Mouse (Mus musculus): Measurements from ENCODE around the gene Farp2. TPM values are rescaled to one million over a fixed set of nuclear protein-coding genes. Genes with fewer than 3 reads are reported as not detected.
A peak's percentile ranks its signal among the peaks of the same experiment; 100 is the strongest.

The Farp2 gene
- polyA plus RNA-seq, 1 experiment from 2014 or later = 1.5 TPM

DNA sequence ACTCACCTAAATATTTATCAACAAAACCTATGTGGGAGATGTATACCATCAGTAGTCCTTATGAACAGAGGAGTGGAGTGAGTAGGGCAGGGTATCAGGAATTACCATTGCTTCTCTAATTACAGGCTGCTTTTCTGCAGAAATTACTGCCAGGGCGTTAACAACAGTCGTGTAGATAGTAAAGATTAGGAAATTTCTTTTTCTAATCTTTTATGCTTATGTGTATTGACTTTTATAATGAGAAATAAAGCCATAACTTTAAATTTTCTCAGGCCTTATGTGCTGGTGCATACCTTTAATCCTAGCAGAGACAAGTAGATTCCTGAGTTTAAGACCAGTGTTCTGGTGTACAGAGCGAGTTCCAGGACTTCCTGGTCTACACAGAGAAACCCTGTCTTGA, 52.9 kb downstream of the Farp2 start:
- no peak overlapping the region for H3K9ac ChIP-seq
- H3K36me3 ChIP-seq = no peaks in the 10 kb centered on the region
- WGBS (ENCODE audit: insufficient replicate concordance) = 57% methylated on average over 3 of the region's 3 CpGs
- no peak overlapping the region for H3K4me3 ChIP-seq
- H3K4me1 ChIP-seq = peaks cover 7% of the 10 kb centered on the region
- no peak for ATAC-seq
- no peaks in the 10 kb centered on the region for H3K9me3 ChIP-seq (replicated peaks)
- H3K27me3 ChIP-seq (replicated peaks) = no peaks in the 10 kb centered on the region
- H3K4me2 ChIP-seq = no peak overlapping the region
- H3K27ac ChIP-seq = no peak overlapping the region

DNA sequence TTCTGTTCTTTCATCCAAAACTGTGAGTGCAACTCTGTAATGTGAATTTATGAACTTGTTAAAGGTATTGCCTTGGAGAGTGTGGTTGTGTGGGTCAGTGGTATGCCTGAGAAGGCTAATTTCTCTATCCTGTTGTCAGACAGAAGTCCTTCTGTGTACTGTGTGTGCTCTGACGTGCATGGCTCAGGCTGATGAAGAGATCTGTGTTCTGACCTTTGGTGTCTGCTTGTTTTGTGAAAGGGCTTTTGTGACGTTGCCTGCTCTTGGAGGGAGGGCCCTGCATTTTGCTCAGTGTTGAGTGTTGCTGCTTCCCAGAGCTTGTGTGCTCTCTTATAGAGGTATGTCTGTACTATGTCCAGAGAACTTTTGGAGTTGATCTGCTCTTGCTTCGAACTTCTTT, 55.1 kb downstream of the Farp2 start:
- no peak overlapping the region for H3K4me3 ChIP-seq
- no peak overlapping the region for H3K27ac ChIP-seq
- H3K36me3 ChIP-seq = 0 out of 2 replicates have a peak, but pooled peaks cover 8% of the 10 kb centered on the region
- WGBS (ENCODE audit: insufficient replicate concordance) = 49% methylated on average over 3 of the region's 3 CpGs
- H3K4me1 ChIP-seq = peaks cover 7% of the 10 kb centered on the region
- H3K9me3 ChIP-seq (replicated peaks) = peaks cover 5% of the 10 kb centered on the region; the same call in 1 of the 2 replicates
- H3K4me2 ChIP-seq = no peak overlapping the region
- no peak overlapping the region for H3K9ac ChIP-seq
- H3K27me3 ChIP-seq (replicated peaks) = no peaks in the 10 kb centered on the region
- peak; percentile 24; the same call in 1 of the 2 replicates for ATAC-seq

DNA sequence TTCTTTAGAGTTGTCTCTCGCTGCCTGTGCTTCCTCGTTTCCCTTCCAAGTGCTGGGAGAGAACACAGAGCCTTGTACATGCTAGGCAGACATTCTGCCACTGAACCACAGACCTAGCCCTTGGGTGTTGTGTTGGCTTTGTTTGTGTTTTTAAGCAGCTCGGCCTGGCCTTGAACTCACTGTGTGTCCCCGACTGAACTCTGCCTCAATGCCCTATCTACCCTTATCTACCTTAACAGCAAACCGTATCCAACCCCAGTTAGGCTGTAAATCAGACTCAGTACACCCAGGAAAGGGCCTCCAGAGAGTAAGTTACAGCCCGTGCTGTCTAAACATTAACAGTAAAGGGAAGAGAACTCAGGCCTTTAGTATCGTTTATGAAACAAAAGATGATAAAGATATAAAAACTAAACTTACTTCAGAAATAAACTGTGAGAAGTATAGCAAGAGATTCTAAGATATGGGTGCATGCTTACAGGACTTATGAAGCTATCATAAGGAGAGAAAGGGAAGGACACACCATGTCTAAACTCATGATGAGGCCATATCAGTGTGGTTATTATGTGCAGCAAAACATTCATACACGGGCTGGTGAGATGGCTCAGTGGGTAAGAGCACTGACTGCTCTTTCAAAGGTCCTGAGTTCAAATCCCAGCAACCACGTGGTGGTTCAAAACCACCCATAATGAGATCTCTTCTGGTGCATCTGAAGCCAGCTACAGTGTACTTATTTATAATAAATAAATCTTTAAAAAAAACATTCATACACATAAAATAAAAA, 56.0 kb downstream of the Farp2 start:
- Histone ChIP-seq H3K36me3 (0 out of 2 replicates have a peak, but pooled peaks cover 8% of the 10 kb centered on the region), H3K4me1 (peaks cover 7% of the 10 kb centered on the region), H3K9me3 (replicated peaks) (peaks cover 5% of the 10 kb centered on the region; the same call in 1 of the 2 replicates), H3K4me2 (no peak overlapping the region), H3K9ac (no peak overlapping the region), H3K4me3 (no peak overlapping the region), H3K27me3 (replicated peaks) (no peaks in the 10 kb centered on the region), H3K27ac (no peak overlapping the region)
- no peak for ATAC-seq
- 58% methylated on average over 9 of the region's 9 CpGs for WGBS (ENCODE audit: insufficient replicate concordance)

DNA sequence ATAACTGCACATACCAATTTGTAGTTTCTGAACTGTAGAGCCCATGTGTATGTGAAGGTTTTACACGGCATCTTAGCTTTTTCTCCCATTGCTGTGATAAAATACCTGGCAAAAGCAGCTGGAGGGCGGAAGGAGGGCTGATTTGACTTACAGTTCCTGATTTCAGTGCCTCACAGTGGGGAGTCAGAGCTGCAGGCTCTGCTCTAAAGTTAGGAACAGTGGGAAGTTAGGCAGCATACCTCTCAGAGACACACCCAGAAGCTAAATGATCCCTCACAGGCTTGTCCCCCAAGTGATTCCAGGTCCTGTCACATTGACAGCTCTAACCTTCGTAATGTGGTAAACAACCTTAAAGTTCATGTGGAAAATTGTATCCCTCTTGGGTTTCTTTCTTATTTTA, 65.2 kb downstream of the Farp2 start:
- no peak overlapping the region for H3K9ac ChIP-seq
- H3K9me3 ChIP-seq (replicated peaks) = no peaks in the 10 kb centered on the region
- H3K27me3 ChIP-seq (replicated peaks) = no peaks in the 10 kb centered on the region
- no peak overlapping the region for H3K4me3 ChIP-seq
- 0 out of 2 replicates have a peak, but pooled peaks cover 5% of the 10 kb centered on the region for H3K36me3 ChIP-seq
- no peaks in the 10 kb centered on the region for H3K4me1 ChIP-seq
- ATAC-seq = no peak
- WGBS (ENCODE audit: insufficient replicate concordance) = 73% methylated on average over 3 of the region's 3 CpGs
- no peak overlapping the region for H3K4me2 ChIP-seq
- H3K27ac ChIP-seq = no peak overlapping the region

DNA sequence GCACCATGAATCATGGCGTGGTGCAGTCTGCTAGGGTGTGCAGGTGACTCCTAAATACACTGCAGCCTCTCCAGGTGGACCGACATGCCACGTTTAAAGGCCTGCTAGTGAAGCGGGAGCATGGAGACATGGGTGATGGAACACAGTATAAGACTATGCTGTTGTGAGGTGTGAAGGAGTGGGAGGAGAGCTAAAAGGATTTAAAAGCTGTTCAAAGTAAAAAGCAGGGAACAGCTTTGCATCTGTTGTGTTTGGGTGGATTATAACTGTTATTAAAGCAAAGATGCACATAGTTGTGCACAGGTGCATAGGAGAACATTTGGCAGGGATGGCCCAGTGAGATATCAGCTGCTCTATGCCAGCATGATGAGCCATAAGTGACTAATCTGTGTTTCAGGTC, 66.0 kb downstream of the Farp2 start:
- Histone ChIP-seq H3K4me2 (no peak overlapping the region), H3K27ac (no peak overlapping the region), H3K27me3 (replicated peaks) (no peaks in the 10 kb centered on the region), H3K4me3 (no peak overlapping the region), H3K9me3 (replicated peaks) (no peaks in the 10 kb centered on the region), H3K36me3 (0 out of 2 replicates have a peak, but pooled peaks cover 5% of the 10 kb centered on the region), H3K4me1 (no peaks in the 10 kb centered on the region), H3K9ac (no peak overlapping the region)
- WGBS (ENCODE audit: insufficient replicate concordance) = 75% methylated on average over 4 of the region's 4 CpGs
- ATAC-seq = no peak

DNA sequence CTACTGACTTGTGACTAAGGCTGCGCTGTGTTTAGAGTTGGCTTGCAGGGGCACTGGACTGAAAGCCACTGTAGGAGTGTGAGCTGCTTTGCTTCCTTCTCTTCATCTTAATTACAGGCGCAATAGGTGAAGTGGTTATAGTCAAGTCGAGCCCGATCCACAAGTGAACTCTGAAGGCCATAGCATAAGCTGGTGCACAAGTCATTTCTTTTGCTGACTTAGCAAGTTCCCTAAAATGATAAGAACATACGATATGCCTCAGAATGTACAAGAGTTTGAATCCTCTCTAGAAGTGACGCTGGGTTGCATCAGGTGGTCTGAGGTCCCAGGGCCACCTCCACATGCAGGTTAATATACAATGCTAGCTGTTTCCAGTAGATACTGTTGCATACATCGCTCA, 69.7 kb downstream of the Farp2 start:
- H3K4me2 ChIP-seq = no peak overlapping the region
- WGBS (ENCODE audit: insufficient replicate concordance) = 76% methylated on average over 7 of the region's 7 CpGs
- H3K27ac ChIP-seq = no peak overlapping the region
- H3K27me3 ChIP-seq (replicated peaks) = no peaks in the 10 kb centered on the region
- no peak overlapping the region for H3K4me3 ChIP-seq
- no peak for ATAC-seq
- 0 out of 2 replicates have a peak, but pooled peaks cover 5% of the 10 kb centered on the region for H3K36me3 ChIP-seq
- H3K9me3 ChIP-seq (replicated peaks) = no peaks in the 10 kb centered on the region
- H3K4me1 ChIP-seq = no peaks in the 10 kb centered on the region
- no peak overlapping the region for H3K9ac ChIP-seq

DNA sequence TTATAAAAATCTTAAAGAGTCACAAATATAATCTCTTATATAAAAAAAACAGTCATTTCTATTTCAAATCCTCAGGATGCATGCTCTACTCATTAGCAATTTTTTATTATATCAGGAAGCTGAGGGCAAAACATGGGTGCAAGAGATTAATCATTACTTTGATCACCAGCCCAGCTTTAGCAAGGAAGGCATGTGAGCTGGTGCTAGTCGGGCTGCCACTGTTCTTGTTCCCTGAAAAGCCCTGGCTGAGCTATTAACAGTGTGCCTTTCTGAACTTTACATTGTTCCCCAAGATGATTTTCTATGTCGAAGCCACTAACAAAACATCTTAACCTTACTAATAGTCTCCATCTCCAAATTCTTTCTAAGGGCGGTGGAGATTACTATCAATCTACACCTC, 76.5 kb downstream of the Farp2 start:
- no peak overlapping the region for H3K27ac ChIP-seq
- no peak for ATAC-seq
- H3K36me3 ChIP-seq = no peaks in the 10 kb centered on the region
- H3K9ac ChIP-seq = no peak overlapping the region
- H3K27me3 ChIP-seq (replicated peaks) = no peaks in the 10 kb centered on the region
- no peak overlapping the region for H3K4me3 ChIP-seq
- H3K4me2 ChIP-seq = no peak overlapping the region
- no peaks in the 10 kb centered on the region for H3K4me1 ChIP-seq
- H3K9me3 ChIP-seq (replicated peaks) = no peaks in the 10 kb centered on the region
- WGBS (ENCODE audit: insufficient replicate concordance) = 62% methylated on average over 3 of the region's 3 CpGs

DNA sequence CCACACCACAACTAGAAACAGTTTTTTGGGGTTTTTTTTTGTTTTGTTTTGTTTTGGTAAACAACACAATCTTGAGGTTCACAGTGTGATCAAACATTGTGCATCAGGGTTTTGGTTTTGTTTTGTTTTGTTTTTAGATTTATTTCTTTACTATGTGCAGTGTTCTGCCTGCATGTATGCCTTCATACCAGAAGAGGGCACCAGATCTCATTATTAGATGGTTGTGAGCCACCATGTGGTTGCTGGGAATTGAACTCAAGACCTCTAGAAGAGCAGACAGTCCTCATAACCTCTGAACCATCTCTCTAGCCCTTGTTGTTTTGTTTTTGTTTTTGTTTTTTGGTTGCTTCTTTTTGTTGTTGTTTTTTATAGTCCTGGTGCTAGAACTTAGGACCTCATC, 82.1 kb downstream of the Farp2 start:
- Histone ChIP-seq H3K4me3 (no peak overlapping the region), H3K36me3 (no peaks in the 10 kb centered on the region), H3K4me2 (no peak overlapping the region), H3K9me3 (replicated peaks) (no peaks in the 10 kb centered on the region), H3K9ac (no peak overlapping the region), H3K4me1 (no peaks in the 10 kb centered on the region), H3K27ac (no peak overlapping the region), H3K27me3 (replicated peaks) (no peaks in the 10 kb centered on the region)
- ATAC-seq = no peak

DNA sequence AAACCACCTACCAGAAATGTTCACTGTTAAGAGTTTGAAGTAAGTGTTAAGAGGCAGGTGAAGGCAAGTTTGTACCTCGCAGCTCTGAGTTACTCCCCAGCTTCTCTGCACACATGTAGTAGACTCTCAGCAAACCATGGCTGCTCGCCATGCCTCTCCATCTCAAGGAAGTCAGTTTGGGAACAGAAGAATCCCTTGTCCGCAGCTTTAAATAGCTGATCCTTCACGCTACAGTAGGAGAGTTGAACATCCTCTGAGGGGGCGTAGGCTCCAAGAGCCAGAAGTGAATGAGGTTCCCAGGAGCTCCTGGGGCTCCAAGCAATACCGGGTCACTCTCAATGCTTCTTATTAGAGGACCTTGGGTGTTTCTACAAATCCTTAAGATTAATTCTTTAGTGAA, 84.0 kb downstream of the Farp2 start:
- Histone ChIP-seq H3K9ac (no peak overlapping the region), H3K4me1 (no peaks in the 10 kb centered on the region), H3K4me3 (no peak overlapping the region), H3K27me3 (replicated peaks) (no peaks in the 10 kb centered on the region), H3K36me3 (no peaks in the 10 kb centered on the region), H3K27ac (no peak overlapping the region), H3K9me3 (replicated peaks) (no peaks in the 10 kb centered on the region), H3K4me2 (no peak overlapping the region)
- no peak for ATAC-seq
- WGBS (ENCODE audit: insufficient replicate concordance) = 66% methylated on average over 6 of the region's 6 CpGs

DNA sequence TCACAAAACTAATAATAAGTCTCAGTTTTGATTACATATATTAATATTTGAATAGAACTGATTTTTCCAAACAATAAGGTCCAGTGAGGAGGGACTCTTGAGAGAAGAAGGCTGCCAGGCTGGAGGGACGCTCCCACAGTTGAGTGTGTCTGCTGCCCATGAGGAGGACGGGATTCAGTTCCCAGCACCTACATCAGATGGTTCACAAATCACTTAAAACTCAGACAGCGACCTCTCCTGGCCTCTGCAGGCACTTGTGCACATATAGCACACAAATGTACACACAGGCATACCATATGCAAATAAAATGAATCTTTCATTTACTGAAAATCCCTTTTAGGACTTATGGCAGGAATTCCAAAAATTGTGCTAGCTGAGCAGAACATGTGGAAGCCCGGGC, 91.0 kb downstream of the Farp2 start:
- no peak overlapping the region for H3K9ac ChIP-seq
- no peak overlapping the region for H3K27ac ChIP-seq
- no peak overlapping the region for H3K4me2 ChIP-seq
- no peaks in the 10 kb centered on the region for H3K9me3 ChIP-seq (replicated peaks)
- WGBS (ENCODE audit: insufficient replicate concordance) = 60% methylated on average over 4 of the region's 4 CpGs
- no peak for ATAC-seq
- H3K4me3 ChIP-seq = no peak overlapping the region
- no peaks in the 10 kb centered on the region for H3K36me3 ChIP-seq
- no peaks in the 10 kb centered on the region for H3K27me3 ChIP-seq (replicated peaks)
- H3K4me1 ChIP-seq = no peaks in the 10 kb centered on the region

DNA sequence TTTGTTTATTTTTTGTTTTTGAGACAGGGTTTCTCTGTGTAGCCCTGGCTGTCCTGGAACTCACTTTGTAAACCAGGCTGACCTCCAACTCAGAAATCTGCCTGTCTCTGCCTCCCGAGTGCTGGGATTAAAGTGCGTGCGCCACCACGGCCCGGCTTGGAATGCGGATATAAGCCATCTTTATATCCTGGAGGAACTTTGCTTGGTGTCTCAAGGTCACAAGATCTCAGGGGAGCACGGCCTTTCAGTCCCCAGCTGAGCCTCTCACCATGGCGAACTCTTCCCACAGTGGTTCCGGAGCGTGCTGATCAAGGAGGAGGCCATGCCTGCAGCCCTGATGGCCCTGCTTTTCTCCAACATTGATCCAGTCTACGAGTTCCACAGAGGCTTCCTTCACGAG, 92.0 kb downstream of the Farp2 start:
- H3K36me3 ChIP-seq = no peaks in the 10 kb centered on the region
- ATAC-seq = no peak
- WGBS (ENCODE audit: insufficient replicate concordance) = 78% methylated on average over 12 of the region's 12 CpGs
- H3K9me3 ChIP-seq (replicated peaks) = no peaks in the 10 kb centered on the region
- H3K4me1 ChIP-seq = no peaks in the 10 kb centered on the region
- H3K4me2 ChIP-seq = no peak overlapping the region
- no peaks in the 10 kb centered on the region for H3K27me3 ChIP-seq (replicated peaks)
- no peak overlapping the region for H3K9ac ChIP-seq
- no peak overlapping the region for H3K27ac ChIP-seq
- H3K4me3 ChIP-seq = no peak overlapping the region

DNA sequence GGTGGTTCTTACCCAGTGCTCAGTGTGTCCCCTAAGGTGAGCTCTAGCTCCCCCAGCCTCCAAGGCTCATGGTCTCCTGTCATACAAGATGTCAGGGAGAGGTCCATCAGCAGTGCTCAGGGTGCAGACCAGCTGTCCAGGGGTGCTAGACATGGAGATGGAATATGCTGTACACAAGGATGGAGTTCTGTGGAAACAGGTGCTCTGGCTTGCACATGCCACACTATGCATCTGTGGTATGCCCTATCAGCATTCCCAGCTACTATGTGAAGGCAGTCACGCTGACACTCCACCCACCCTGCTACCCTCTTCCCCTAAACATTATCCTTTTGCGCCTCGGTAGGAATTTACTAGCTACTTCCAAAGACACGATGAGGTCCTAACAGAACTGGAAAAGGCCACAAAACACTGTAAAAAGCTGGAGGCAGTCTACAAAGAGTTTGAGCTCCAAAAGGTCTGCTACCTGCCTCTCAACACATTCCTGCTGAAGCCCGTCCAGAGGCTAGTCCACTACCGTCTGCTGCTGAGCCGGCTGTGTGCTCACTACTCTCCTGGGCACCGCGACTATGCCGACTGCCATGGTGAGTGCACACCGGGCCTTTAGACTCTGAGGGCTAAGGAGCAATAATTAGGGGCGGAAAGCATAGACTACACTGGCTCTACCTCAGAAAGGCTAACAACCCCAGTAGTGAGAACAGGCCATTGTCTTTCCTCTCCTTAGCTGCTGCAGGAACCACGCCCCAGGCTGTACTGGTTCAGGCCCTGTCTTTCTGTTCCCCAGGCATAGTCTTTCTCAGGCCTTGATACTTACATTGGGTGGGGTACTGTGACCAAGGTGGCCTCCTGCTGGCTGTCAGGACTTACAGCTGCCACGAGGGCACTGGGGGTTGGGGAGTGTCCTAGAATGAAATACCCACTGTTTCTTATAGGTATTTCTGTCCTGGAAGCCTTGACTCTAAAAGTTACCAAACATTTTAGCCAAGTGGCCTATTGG, 95.5 kb downstream of the Farp2 start:
- WGBS (ENCODE audit: insufficient replicate concordance) = 74% methylated on average over 14 of the region's 14 CpGs
- H3K36me3 ChIP-seq = no peaks in the 10 kb centered on the region
- H3K4me2 ChIP-seq = no peak overlapping the region
- H3K4me1 ChIP-seq = no peaks in the 10 kb centered on the region
- no peaks in the 10 kb centered on the region for H3K9me3 ChIP-seq (replicated peaks)
- no peak overlapping the region for H3K9ac ChIP-seq
- no peak overlapping the region for H3K4me3 ChIP-seq
- H3K27ac ChIP-seq = no peak overlapping the region
- ATAC-seq = no peak
- no peaks in the 10 kb centered on the region for H3K27me3 ChIP-seq (replicated peaks)

All from liver, embryonic 12.5 days (tissue).